Mouse (Mus musculus) lung, postnatal 4 days (tissue): ENCODE measurements around the gene Apold1.

Source experiments
- DNase-seq, 2 experiments: peaks; one replicate each; pipeline ENCODE4 v3.0.0; 2021

Gene Apold1

DNA sequence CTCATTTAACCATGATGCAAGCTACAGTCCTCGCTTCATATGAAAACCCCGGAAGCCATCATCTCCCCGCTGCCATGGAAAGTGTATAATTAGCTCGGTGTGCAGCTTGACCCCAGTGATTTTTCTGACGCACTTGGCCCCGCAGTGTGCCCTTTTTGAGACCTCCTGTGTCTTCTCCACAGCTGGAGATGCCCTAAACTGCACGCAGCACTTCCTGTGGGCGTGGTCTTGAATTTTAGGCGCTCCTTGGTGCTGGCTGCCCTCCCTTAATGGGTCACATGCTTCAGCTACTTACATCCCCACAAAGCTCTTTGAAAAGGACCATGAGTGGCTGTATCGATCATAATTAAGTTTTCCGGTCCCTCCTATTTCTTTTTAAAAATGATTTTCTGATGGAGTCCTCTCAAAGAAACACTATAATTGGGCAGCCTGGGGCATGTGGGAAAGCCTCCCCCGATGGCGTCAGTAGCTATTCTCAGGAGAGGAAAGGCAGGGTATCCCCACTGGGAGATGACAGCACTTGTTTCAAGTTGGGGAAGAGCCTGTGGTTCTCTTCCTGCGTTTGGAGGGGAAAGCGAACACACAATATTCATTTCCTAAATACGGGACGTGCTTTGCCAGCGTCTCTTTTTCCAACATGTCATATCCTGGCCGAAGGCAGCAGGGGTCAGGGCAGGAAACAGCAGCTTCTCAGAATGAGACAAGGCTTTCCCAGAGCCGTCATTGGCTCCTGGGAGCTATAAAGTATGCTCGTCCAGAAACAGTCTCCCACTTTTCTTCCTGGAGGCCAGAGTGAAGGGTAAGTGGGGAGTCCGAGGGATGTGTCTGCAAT is at the start of gene Apold1:
Gene Apold1, plus strand, starts transcription at position 488 of the 832 bp plus-strand sequence.
- peak; percentile 49 to 62 for DNase-seq

DNA sequence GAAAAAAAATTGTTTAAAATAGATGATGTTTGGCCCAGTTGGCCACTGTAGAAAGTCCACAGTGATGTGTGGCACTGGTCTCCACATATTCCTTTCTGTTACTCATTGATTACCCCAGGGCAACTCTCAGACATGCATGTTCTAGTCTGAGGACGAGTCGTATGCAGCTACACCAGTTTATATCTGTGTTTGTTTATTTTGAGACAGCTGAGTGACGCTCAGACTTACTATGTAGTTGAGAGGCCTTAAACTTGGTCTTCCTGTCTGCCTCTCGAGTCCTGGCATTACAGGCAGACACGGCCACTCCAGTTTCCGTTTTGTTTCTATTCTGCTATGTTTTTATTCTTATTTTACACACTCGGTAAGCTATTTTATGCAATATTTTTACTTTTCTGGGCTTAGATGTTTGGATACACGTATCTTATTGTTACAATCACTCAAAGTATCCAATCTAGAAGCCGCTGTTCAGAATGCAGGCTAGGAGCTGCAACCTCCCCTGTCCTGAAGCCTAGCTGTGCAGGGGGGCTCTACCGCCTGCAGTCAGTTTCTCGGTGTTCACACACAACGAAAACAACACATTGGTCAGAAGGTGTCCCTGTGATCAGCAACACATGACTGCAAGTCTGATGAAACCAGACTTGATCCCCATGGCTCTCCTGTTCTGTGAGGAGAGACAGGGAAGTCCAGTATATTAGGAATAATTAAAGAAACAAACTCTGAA is 48.9 kb upstream of the Apold1 start:
- DNase-seq = no peak

DNA sequence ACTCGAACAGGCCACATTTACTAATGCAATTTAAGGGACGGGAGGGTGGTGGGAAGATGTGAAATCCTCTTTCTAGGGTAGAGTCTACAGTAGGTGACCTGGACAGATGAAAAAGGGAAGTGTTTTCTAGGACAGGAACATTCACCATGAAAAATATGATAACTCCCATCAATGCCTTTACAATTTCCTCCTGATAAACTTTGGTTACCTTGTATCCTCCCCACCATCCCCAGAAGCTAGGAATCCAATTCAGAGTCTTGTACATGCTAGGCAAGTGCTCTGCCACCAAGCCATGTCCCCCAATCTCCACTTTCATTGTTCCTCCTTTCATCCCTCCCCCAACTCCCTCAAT is 48.3 kb upstream of the Apold1 start:
- DNase-seq = no peak

DNA sequence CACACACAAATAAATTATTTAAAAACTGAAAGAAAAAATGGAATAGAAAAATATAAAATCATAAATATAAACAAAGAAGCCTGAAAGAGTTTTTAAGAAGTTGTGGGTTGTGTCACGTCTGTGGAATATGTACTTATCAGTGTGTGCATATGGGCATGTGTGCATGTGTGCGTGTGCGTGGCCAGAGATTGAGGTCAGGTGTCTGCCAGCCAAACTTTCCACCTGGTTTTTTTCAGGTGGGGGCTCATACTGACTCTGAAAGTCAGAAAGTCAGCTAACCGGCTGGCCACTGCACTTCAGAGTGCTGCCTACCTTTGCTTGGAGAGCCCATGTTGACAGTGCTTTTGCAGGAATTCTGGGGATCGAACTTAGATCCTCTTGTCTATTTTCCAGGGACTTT is 47.2 kb upstream of the Apold1 start:
- DNase-seq = no peak

DNA sequence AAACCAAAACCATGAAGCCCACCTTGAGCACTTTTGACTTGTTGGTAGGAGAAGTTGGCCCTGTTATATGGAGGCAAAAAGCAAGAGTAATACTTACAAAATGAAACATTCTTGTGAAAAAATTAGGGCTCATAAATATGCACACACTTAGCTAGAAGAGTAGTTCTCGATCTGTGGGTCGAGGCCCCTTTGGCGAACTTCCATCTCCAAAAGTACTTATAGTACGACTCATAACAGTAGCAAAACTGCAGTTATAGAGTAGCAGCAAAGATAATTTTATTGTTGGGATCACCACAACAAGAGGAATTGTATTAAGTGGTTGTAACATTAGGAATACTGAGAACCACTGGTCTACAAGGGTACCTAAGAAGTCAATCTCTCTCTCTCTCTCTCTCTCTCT is 41.7 kb upstream of the Apold1 start:
- DNase-seq = no peak

DNA sequence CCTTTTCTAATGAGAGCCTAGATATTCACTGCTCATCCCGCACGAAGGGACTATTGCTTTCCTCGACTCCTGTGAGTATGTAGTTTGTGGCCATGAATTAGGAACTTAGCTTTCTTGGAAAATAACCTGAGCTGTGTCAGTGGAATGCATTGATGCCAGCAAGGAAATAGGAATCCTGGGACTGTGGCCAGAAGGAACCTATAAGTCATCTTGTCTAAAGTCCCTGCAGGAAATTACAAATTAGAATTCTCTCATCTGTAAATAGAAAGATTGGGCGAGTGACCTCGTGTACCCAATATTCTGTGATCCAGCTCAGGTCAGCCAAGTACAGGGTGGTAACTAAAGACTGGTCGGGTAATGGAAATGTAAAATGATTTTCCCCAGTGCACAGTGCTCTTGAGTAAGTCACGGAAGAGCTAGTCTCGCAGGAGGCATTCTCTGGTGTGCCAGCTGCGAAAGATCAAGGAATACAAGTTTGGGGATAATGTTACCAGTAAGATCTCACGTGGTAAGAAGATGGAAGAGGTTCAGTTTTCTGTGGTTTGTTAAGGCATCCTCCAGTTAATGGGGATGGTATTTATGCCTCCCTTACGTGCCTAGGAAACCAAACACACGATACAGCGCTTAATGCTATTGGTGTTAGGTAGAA is 37.6 kb upstream of the Apold1 start:
- DNase-seq = no peak

DNA sequence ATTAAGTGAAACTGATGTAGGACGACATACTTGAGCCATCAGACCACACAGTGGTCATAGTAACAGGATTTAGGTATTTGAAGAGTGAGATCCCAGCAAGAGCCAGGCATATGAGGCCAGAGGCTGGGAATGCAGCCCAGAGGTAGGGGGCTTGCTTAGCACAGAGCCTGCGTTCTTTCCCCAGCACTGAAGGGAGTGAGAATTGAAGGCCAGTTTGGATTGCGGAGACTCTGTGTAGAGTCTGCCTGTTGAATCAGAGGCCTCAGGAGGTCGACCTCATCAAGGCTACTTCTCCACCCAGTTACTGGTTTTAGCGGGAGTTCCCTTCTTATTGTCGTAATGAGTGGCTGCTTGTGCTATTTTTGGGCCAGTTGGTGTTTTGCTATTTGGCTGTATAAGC is 35.5 kb upstream of the Apold1 start:
- DNase-seq = no peak

DNA sequence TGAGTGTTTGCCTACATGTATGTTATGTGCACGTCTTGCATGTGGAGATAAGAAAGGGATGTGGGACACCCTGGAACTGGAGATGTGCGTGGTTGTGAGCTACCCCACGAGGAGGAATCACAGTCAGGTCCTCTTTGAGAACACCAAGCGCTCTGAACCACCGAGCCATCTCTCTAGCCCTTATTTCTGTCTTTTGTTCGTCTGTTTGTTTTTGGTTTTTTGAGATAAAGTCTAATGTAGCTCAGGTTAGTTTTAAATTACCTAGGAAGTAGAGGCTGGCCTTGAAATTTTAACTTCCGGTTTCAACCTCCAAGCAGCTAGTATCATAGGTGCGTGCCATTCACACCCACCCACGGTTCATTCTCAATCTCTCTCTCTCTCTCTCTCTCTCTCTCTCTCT is 34.7 kb upstream of the Apold1 start:
- no peak for DNase-seq

DNA sequence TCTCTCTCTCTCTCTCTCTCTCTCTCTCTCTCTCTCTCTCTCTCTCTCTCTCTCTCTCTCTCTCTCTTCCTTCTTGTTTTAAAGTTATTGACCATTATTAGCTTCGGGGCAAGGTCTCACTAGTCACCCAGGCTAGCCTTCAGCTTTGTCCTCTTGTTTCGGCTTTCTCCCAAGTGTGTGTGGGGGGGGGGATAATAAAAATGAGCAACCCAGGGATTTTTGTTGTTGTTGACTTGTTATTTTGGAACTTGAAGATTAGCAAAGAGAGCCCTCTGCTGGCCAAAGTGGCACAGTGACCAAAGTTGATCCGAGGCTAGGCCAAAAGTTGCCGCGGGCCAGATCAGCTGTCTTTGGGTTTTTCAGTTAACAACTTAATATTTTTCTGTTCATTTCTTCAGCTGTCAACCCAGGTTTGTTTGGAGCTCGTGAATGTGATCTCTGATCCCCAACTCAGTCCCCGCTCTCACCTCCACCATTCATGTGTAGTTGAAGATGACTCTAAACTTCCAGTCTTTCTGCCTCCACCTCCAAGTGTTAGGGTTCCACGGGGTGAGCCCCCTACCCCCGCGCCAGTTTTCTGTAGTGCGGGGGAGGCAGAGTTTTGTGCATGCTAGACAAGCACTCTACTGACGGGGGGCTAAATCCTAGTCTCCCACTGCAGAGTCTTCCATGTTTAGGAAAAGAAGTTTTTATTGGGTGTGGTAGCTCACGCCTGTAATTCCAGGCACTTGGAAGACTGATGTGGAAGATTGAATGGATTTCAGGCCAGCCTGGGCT is 34.0 kb upstream of the Apold1 start:
- DNase-seq = peak; percentile 63 to 78

DNA sequence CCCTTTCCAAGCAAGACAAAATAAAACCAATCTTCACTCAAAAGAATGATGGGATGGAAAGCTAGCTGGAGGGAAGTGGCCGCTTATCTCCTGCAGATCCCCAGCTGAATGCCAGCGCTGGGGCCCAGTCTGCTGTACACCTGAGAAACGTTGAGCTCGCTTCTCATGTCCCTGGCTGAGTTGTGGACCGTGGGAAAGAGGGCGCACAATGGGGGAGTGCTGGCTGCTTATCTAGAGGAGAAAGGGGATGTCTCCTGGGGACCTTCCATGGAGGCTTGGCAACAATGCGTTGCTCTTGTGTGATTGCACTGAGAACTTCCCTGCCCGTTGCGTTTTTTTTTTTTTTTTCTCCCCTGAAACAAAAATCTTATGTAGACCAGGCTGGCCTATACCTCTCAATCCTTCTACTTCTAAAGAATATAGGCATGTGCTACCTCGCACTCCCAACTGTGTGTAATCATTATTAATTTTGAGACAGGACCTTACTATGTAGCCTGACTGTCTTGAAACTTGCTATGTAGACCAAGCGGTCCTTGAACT is 32.9 kb upstream of the Apold1 start:
- no peak for DNase-seq

DNA sequence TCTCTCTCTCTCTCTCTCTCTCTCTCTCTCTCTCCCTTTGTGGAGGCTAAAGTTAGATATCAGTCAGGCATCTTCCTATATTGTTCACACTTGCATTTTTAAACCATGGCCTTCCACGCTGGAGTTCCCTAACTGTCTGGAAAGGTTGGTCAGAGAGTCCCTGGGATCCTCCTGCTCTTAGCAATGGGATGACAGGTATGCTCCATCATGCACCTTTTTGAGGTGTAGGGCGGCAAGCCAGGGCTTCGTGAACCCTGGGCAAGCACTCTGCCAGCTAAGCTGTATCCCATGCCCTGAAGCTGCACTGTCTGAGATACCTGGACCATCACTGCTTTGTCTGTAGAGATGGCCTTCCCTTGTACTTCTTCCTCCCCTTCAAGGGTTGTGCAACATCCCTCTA is 32.3 kb upstream of the Apold1 start:
- DNase-seq = no peak

DNA sequence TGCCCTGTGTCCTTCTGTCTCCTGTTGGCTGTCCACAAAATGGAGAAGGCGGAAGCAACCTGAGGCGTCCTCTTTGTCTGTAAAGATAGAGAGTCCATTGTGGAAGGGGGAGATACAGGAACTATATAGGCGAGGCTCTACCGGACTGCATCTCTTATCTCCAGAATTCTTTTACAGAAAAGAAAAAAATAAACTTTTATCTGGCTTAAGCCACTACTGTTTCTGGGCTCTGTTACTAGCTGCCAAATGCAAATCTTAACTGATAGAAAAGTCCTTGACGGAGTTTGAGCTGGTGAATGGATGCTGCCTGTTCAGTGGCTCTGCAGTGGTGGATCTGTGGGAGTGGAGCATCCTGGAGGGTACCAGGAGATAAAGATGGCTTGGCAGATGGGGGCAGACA is 30.2 kb upstream of the Apold1 start:
- DNase-seq = no peak

DNA sequence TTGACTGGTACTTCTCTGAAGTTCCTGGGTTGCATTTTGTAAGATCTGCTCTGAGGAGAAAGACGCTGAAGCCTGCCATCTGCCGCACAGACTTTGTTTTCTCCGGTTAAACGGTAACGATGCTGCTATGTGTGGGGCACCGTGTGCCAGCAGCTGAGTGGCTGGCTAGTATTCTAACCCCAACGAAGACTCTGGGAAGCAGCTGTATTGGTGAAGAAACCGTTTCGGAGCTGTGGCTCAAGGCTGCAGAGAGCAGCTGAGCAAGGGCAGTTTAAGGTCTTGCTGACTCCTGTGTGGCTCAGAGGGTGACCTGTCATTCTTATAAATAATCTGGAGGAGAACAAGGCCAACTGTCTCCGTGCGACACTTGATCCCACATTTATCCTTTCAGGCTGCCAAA is 27.5 kb upstream of the Apold1 start:
- no peak for DNase-seq

DNA sequence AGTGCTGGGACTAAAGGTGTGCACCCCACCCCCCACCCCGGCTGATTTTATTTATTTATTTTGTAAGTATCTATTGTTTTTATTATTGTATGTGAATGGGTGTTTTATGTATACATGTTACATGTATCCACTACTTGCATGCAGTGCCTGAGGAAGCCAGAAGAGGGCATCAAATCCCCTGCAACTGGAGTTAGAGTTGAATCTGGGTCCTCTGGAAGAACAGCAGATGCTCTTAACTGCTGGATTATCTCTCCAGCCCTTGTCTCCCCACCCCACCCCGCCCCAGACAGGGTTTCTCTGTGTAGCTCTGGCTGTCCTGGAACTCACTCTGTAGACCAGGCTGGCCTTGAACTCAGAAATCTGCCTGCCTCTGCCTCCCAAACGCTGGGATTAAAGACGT is 25.1 kb upstream of the Apold1 start:
- DNase-seq = no peak

DNA sequence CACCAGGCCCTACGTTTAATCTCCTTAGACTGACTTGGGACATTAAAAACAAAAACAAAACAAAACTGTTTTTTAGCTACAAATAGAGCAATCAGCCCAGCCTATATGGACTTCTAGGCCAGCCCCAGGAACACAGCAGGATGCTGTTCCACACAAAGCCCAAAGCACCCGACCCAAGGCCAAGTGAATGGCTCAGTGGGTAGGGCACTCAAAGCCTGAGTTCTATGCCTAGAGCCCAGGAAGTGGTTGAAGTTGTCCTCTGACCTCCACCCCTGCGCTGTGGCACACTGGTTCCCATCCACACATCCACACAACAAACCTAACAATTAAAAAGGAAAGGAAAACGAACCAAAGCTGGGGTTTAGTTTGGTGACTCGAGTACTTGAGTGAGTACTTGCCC is 20.2 kb upstream of the Apold1 start:
- DNase-seq = no peak

DNA sequence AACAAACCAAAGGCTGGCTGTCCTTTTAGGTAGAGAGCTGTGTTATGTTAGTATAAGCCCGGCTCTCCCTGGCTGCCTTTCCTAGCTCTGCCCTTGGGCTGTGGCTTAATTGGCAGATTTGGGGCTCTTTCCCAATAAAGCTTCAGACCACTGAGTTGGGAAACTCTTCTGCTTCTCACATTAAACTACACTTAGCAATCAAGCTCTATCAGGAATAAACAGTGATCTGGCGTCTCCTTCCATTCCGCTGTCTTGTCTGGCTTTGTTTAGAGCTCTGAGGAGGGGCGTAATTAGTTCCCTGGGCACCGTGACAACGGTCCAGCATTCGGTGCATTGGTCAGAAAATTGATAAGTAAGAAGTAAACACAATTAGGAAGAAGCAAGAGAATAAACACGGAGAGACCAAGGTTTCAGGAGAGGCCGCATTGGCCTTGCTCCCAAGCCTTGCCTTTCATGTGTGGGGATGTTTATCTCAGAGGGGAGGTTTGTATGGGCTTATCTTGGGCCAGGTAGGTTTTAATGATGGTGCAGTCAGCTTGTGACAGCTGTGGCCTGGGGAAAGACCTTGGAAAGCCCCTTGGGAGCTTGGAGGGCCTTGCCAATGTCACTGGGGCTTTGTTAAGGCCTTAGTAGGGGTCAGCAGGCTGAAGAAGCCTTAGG is 19.5 kb upstream of the Apold1 start:
- DNase-seq = peak in 1 of 2 experiments; percentile 36

DNA sequence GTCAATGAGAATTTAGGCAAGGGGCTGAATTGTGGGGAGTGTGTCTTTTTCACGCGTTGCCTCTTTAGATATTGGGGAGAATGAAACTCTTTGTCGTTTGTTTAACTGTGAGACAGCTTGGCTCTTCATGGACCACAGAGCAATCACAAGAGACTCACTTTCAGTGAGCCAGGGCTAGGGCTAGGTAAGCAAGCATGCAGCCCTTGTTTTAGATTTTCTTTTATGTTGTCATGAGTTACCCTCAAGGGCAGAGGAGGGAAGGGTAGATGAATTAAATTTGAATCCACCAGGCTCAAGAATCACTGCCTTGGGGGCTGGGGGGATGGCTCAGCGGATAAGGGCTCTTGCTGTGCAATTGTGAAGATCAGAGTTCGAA is 19.0 kb upstream of the Apold1 start:
- no peak for DNase-seq

DNA sequence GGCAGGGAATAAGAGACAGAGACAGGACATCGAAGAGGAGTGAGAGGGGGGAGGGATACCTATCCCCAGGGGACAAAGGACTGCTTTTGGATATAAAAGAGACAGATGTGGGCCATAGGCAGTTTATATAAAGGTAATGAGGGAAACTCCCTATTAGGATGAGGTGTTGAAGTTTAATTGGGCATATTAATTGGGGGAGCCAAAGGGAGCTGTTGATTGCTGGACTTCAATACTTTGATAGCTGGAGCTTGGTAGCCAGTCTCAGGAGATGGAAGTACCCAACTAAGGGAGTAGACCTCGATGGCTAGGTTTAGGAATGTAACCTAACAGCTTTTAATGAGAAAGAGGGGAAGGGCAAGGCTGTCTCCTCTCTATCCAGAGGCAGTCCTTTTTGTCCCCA is 17.6 kb upstream of the Apold1 start:
- DNase-seq = no peak

DNA sequence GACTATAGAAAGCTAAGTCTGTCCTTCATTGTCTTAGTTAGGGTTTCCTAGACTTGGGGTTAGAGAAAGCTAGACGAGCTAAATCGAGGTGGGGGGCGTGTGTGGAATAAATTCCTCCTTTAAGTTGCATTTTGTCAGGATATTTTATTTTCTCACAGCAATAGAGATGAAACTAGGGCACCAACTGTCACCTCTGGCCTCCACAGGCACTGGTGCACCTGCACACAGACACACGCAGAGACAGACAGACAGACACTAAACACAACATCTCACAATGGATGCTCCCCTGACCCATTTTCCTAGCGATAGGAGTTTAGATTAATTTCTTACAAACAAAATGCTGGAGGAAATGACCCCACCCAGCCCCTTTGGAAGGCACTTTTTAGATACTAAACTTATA is 14.8 kb upstream of the Apold1 start:
- DNase-seq = no peak

DNA sequence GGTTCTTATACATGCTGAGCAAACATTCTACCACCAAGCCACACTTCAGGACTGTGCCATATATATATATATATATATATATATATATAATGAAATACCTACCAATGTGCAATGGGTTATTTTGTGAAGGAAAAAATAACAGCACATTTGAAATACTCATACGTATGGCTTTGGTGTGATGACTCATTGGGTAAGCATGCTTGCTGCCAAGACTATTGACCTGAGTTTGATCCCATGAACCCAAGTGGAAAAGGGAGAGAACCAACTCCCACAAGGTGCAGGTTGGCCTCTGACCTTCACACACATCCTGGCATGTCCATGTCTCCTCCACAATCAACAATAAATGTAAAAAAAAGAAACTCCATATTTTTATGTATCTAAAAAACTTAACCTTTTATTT is 13.2 kb upstream of the Apold1 start:
- no peak for DNase-seq

DNA sequence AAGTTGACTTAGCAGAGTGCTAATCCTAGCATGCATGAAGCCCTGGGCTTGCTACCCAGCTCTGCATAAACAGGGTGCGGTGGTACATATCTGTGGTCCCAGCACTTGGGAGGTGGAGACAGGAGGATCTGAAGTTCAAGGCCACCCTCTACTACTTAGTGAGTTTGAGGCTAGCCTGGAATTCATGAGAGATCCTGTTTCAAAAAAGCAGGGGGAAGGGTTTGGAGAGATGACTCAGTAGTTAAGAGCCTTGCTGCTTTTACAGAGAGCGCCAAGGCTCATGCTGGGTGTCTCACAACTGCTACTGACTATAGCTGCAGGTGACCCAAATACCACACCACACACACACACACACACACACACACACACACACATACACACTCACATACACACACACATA is 12.0 kb upstream of the Apold1 start:
- DNase-seq = no peak

DNA sequence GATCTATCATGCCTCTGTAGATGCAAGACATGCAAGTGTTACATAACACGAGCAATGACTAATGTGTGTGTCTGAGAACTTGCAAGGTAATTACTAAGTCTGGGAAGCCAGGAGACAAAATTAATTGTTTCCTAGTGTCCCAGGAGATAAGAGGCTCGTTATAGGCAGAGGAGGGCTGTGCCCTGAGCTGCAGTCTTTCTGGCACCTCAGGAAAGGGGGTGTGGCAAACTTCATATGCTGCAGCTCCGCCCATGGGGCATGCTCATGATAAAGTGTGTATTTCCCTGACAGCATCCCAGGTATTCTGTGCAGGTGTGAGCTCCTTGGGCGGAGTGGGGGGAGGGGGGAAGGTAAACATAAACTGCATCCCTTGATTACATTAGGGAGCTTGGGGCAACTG is 9.4 kb upstream of the Apold1 start:
- no peak for DNase-seq

DNA sequence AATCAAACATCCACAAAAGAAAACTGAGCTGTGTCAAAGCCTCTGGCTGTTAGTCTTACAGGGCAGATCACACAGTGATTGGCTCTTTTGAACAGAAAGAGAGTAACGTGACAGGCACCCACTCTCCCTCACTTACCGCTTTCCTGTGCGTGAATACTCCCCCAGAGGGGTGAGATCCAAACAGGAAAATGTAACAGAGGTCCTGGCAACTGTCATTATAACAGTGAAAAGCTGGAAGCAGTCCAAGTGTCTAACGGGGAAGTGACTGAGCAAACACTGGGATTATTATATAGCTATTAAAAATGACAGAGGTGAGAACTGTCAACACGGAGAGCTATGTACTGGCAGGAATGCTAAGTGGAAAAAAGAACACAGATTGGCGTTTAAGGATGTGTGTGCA is 4.9 kb upstream of the Apold1 start:
- DNase-seq = peak in 1 of 2 experiments; percentile 36
